Mouse (Mus musculus): ENCODE data around the gene Olfr1188.
"Not testable (repeated sequence)": the region's sequence is repeated elsewhere in the genome, so short reads cannot be mapped to it uniquely, and the experiment has no call there.

Olfr1188 gene

DNA sequence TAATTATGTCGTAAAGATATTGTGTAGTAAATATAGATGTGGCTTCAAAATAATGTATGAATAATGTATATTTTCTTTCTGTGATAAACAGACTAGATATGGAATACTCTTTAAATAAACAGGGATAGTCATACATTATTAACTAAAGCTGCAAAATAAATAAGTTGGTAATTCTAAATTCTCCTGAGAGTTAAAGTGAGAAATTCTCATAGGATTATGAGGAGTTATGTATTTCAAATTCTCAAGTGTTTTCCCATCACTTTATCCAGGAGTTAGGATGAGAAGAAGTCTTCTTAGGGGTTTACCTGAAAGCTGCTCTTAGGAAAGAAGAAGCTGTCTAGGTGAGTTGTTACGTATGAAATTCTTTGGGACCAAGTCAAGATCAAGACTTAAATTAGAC is at the start of gene Olfr1188:
Gene Olfr1188, plus strand, starts transcription at position 301 of the 400 bp plus-strand sequence.
- DNase-seq (ENCODE audit: low spot score in 2 of 2), result no peak

DNA sequence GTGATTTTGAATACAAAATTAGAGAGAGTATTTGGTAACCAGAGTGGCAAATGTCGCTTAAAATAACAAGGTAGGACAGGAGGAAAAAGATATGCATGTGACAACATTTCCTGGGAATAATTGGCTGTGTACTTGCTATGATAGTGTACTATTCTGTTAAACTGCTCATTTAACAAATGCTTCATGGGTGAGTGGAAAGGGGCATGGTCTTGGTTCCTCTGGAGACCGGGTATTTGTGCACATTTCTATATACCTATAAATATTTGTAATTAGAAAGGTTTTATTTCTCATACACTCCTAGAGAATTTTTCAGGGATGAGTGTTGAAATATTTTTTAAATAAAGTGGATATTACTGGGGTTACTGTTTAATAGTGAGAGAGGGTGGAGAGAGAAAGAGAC is 38.5 kb upstream of the Olfr1188 start, which contains the start of gene Olfr1186:
Gene Olfr1186, plus strand, starts transcription at position 301 of the 400 bp plus-strand sequence.
- DNase-seq (ENCODE audit: low spot score in 2 of 2), result no peak

DNA sequence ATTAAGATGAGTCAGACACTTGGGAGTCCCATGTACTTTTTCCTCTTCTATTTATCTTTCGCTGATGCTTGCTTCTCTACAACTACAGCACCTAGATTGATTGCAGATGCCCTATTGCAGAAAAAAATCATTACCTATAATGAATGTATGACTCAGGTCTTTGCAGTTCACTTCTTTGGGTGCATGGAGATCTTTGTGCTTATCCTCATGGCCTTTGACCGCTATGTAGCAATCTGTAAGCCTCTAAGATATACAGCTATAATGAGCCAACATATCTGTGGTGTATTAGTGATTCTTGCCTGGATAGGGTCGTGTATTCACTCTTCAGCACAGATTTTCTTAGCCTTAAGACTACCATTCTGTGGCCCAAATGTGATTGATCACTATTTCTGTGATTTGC is 31.0 kb upstream of the Olfr1188 start:
- DNase-seq (ENCODE audit: low spot score in 2 of 2), result no peak

DNA sequence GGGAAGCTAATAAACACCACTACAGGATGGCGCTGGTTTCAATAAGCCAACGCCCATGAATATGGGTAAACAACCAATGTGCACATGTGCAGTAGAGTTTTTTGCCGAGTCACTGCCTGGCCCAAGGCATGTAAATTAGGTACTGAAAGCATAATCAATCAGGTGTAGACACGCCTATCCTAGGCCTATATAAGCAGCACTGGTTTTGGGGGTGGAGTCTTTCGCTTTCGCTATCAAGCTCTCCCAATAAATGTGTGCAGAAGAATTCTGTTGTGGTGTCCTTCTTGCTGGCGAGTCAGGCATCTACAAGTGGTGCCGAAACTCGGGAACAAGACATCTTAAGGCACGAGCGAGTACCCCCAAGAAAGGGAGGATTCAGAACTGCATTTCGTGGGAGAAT is 16.0 kb downstream of the Olfr1188 start:
- DNase-seq (ENCODE audit: low spot score in 2 of 2), result not testable (repeated sequence)

GRCm38 (mm10) chr2:88586154-88586553 is 29.4 kb downstream of the Olfr1188 start, which contains the start of gene Olfr1189:
Olfr1189 (plus strand) TSS chr2:88586454.
- DNase-seq (ENCODE audit: low spot score in 2 of 2), result no peak
